Mouse (Mus musculus): ENCODE data around the gene Sfr1. TPM values are rescaled to one million over a fixed set of nuclear protein-coding genes. Genes with fewer than 3 reads are reported as not detected.

Sfr1 gene
- polyA plus RNA-seq, 1 experiment from 2014 or later, result 274 TPM

- no peak overlapping the region for H3K4me2 ChIP-seq (ENCODE audit: low read length)
- no peak overlapping the region for H3K4me3 ChIP-seq (ENCODE audit: low read depth, low read length)
- ATAC-seq (replicated peaks; ENCODE audit: low FRiP score, low TSS enrichment, low read depth) (no peak), DNase-seq (ENCODE audit: low spot score) (no peak)
- no peaks in the 10 kb centered on the region for H3K9me3 ChIP-seq (ENCODE audit: control insufficient read depth, low read length)
- no peak overlapping the region for H3K9ac ChIP-seq (ENCODE audit: low read length)
- H3K4me1 ChIP-seq (replicated peaks; ENCODE audit: control insufficient read depth, insufficient read depth, low read length), result peaks cover 9% of the 10 kb centered on the region; the same call in 1 of the 2 replicates
- no peaks in the 10 kb centered on the region for H3K36me3 ChIP-seq (ENCODE audit: control insufficient read depth, insufficient read depth, low read length)
- H3K27me3 ChIP-seq (replicated peaks; ENCODE audit: control insufficient read depth, insufficient read depth, low read length), result no peaks in the 10 kb centered on the region
- 73% methylated on average over 4 of the region's 4 CpGs for WGBS
- H3K27ac ChIP-seq (ENCODE audit: low read depth), result no peak overlapping the region
These were observed 6.6 kb upstream of the Sfr1 start for GRCm38 (mm10) chr19:47724903-47725302.

GRCm38 (mm10) chr19:47725643-47726140 lies 5.8 kb upstream of the Sfr1 start:
- no peak overlapping the region for H3K27ac ChIP-seq (ENCODE audit: low read depth)
- peaks cover 15% of the 10 kb centered on the region for H3K4me1 ChIP-seq (replicated peaks; ENCODE audit: control insufficient read depth, insufficient read depth, low read length)
- H3K4me3 ChIP-seq (ENCODE audit: low read depth, low read length), result no peak overlapping the region
- H3K9me3 ChIP-seq (ENCODE audit: control insufficient read depth, low read length), result no peaks in the 10 kb centered on the region
- no peak for DNase-seq (ENCODE audit: low spot score)
- WGBS, result 86% methylated on average over 7 of the region's 7 CpGs
- ATAC-seq (replicated peaks; ENCODE audit: low FRiP score, low TSS enrichment, low read depth), result no peak
- H3K9ac ChIP-seq (ENCODE audit: low read length), result no peak overlapping the region
- no peaks in the 10 kb centered on the region for H3K36me3 ChIP-seq (ENCODE audit: control insufficient read depth, insufficient read depth, low read length)
- H3K27me3 ChIP-seq (replicated peaks; ENCODE audit: control insufficient read depth, insufficient read depth, low read length), result no peaks in the 10 kb centered on the region
- no peak overlapping the region for H3K4me2 ChIP-seq (ENCODE audit: low read length)

- under 1% methylated on average over 12 of the region's 12 CpGs for WGBS
- Histone ChIP-seq H3K9ac (ENCODE audit: low read length) (peak overlapping the region; percentile 78), H3K9me3 (ENCODE audit: control insufficient read depth, low read length) (no peaks in the 10 kb centered on the region), H3K36me3 (ENCODE audit: control insufficient read depth, insufficient read depth, low read length) (peaks cover 32% of the 10 kb centered on the region), H3K4me1 (replicated peaks; ENCODE audit: control insufficient read depth, insufficient read depth, low read length) (peaks cover 14% of the 10 kb centered on the region), H3K27ac (ENCODE audit: low read depth) (peak overlapping the region; percentile 99), H3K4me3 (ENCODE audit: low read depth, low read length) (peak overlapping the region; percentile 53), H3K4me2 (ENCODE audit: low read length) (peak overlapping the region; percentile 68), H3K27me3 (replicated peaks; ENCODE audit: control insufficient read depth, insufficient read depth, low read length) (no peaks in the 10 kb centered on the region)
- peak; percentile 84 for ATAC-seq (replicated peaks; ENCODE audit: low FRiP score, low TSS enrichment, low read depth)
- peak; percentile 92 for DNase-seq (ENCODE audit: low spot score)
These were observed 801 bp upstream of the Sfr1 start for GRCm38 (mm10) chr19:47730691-47731070.

- DNase-seq (ENCODE audit: low spot score) (no peak), ATAC-seq (replicated peaks; ENCODE audit: low FRiP score, low TSS enrichment, low read depth) (peak; percentile 37)
- peak overlapping the region; percentile 53 for H3K4me3 ChIP-seq (ENCODE audit: low read depth, low read length)
- H3K27ac ChIP-seq (ENCODE audit: low read depth), result peak overlapping the region; percentile 99
- no peaks in the 10 kb centered on the region for H3K9me3 ChIP-seq (ENCODE audit: control insufficient read depth, low read length)
- peaks cover 14% of the 10 kb centered on the region for H3K4me1 ChIP-seq (replicated peaks; ENCODE audit: control insufficient read depth, insufficient read depth, low read length)
- H3K4me2 ChIP-seq (ENCODE audit: low read length), result peak overlapping the region; percentile 64
- H3K27me3 ChIP-seq (replicated peaks; ENCODE audit: control insufficient read depth, insufficient read depth, low read length), result no peaks in the 10 kb centered on the region
- H3K9ac ChIP-seq (ENCODE audit: low read length), result peak overlapping the region; percentile 60
- WGBS, result under 1% methylated on average over 14 of the region's 15 CpGs
- H3K36me3 ChIP-seq (ENCODE audit: control insufficient read depth, insufficient read depth, low read length), result peaks cover 44% of the 10 kb centered on the region
These were observed 449 bp downstream of the Sfr1 start for GRCm38 (mm10) chr19:47731931-47732330.

- 94% methylated on average over 2 of the region's 2 CpGs for whole genome bisulfite sequencing
- H3K4me2 ChIP-seq (ENCODE audit: low read length), result no peak overlapping the region
These were observed 15.6 kb downstream of the Sfr1 start for GRCm38 (mm10) chr19:47747072-47747471.

GRCm38 (mm10) chr19:47748950-47749349 lies 17.5 kb downstream of the Sfr1 start:
- Histone ChIP-seq H3K9me3 (ENCODE audit: control insufficient read depth, low read length) (no peaks in the 10 kb centered on the region), H3K27me3 (replicated peaks; ENCODE audit: control insufficient read depth, insufficient read depth, low read length) (no peaks in the 10 kb centered on the region), H3K4me2 (ENCODE audit: low read length) (no peak overlapping the region), H3K9ac (ENCODE audit: low read length) (no peak overlapping the region), H3K4me3 (ENCODE audit: low read depth, low read length) (no peak overlapping the region), H3K4me1 (replicated peaks; ENCODE audit: control insufficient read depth, insufficient read depth, low read length) (no peaks in the 10 kb centered on the region), H3K36me3 (ENCODE audit: control insufficient read depth, insufficient read depth, low read length) (no peaks in the 10 kb centered on the region), H3K27ac (ENCODE audit: low read depth) (no peak overlapping the region)
- WGBS, result 88% methylated on average over 2 of the region's 2 CpGs
- DNase-seq (ENCODE audit: low spot score) (no peak), ATAC-seq (replicated peaks; ENCODE audit: low FRiP score, low TSS enrichment, low read depth) (no peak)

More at GRCm38 (mm10) chr19:47747072-47747471, 15.6 kb downstream of the Sfr1 start:
- Histone ChIP-seq H3K36me3 (ENCODE audit: control insufficient read depth, insufficient read depth, low read length) (no peaks in the 10 kb centered on the region), H3K27ac (ENCODE audit: low read depth) (no peak overlapping the region), H3K4me1 (replicated peaks; ENCODE audit: control insufficient read depth, insufficient read depth, low read length) (no peaks in the 10 kb centered on the region), H3K9ac (ENCODE audit: low read length) (no peak overlapping the region), H3K9me3 (ENCODE audit: control insufficient read depth, low read length) (no peaks in the 10 kb centered on the region), H3K4me3 (ENCODE audit: low read depth, low read length) (no peak overlapping the region), H3K27me3 (replicated peaks; ENCODE audit: control insufficient read depth, insufficient read depth, low read length) (no peaks in the 10 kb centered on the region)
- ATAC-seq (replicated peaks; ENCODE audit: low FRiP score, low TSS enrichment, low read depth) (no peak), DNase-seq (ENCODE audit: low spot score) (no peak)

- no peak overlapping the region for H3K4me2 ChIP-seq (ENCODE audit: low read length)
- no peak overlapping the region for H3K9ac ChIP-seq (ENCODE audit: low read length)
- no peak for ATAC-seq (replicated peaks; ENCODE audit: low FRiP score, low TSS enrichment, low read depth)
- no peaks in the 10 kb centered on the region for H3K27me3 ChIP-seq (replicated peaks; ENCODE audit: control insufficient read depth, insufficient read depth, low read length)
- H3K27ac ChIP-seq (ENCODE audit: low read depth), result no peak overlapping the region
- H3K9me3 ChIP-seq (ENCODE audit: control insufficient read depth, low read length), result no peaks in the 10 kb centered on the region
- 84% methylated on average over 5 of the region's 5 CpGs for WGBS
- DNase-seq (ENCODE audit: low spot score), result no peak
- H3K4me3 ChIP-seq (ENCODE audit: low read depth, low read length), result no peak overlapping the region
- no peaks in the 10 kb centered on the region for H3K36me3 ChIP-seq (ENCODE audit: control insufficient read depth, insufficient read depth, low read length)
- H3K4me1 ChIP-seq (replicated peaks; ENCODE audit: control insufficient read depth, insufficient read depth, low read length), result no peaks in the 10 kb centered on the region
These were observed 18.9 kb downstream of the Sfr1 start for GRCm38 (mm10) chr19:47750391-47750790.

GRCm38 (mm10) chr19:47752456-47752855 lies 21.0 kb downstream of the Sfr1 start:
- Histone ChIP-seq H3K4me3 (ENCODE audit: low read depth, low read length) (no peak overlapping the region), H3K36me3 (ENCODE audit: control insufficient read depth, insufficient read depth, low read length) (no peaks in the 10 kb centered on the region), H3K9ac (ENCODE audit: low read length) (no peak overlapping the region), H3K27ac (ENCODE audit: low read depth) (no peak overlapping the region), H3K4me2 (ENCODE audit: low read length) (no peak overlapping the region), H3K9me3 (ENCODE audit: control insufficient read depth, low read length) (no peaks in the 10 kb centered on the region), H3K4me1 (replicated peaks; ENCODE audit: control insufficient read depth, insufficient read depth, low read length) (no peaks in the 10 kb centered on the region), H3K27me3 (replicated peaks; ENCODE audit: control insufficient read depth, insufficient read depth, low read length) (no peaks in the 10 kb centered on the region)
- DNase-seq (ENCODE audit: low spot score), result no peak
- 86% methylated on average over 9 of the region's 9 CpGs for WGBS
- no peak for ATAC-seq (replicated peaks; ENCODE audit: low FRiP score, low TSS enrichment, low read depth)

GRCm38 (mm10) chr19:47753921-47754320 lies 22.4 kb downstream of the Sfr1 start:
- no peaks in the 10 kb centered on the region for H3K4me1 ChIP-seq (replicated peaks; ENCODE audit: control insufficient read depth, insufficient read depth, low read length)
- DNase-seq (ENCODE audit: low spot score), result no peak
- WGBS, result 66% methylated on average over 4 of the region's 4 CpGs
- no peaks in the 10 kb centered on the region for H3K9me3 ChIP-seq (ENCODE audit: control insufficient read depth, low read length)
- H3K27me3 ChIP-seq (replicated peaks; ENCODE audit: control insufficient read depth, insufficient read depth, low read length), result no peaks in the 10 kb centered on the region
- no peak overlapping the region for H3K9ac ChIP-seq (ENCODE audit: low read length)
- H3K4me2 ChIP-seq (ENCODE audit: low read length), result no peak overlapping the region
- H3K27ac ChIP-seq (ENCODE audit: low read depth), result no peak overlapping the region
- ATAC-seq (replicated peaks; ENCODE audit: low FRiP score, low TSS enrichment, low read depth), result peak; percentile 86
- no peak overlapping the region for H3K4me3 ChIP-seq (ENCODE audit: low read depth, low read length)
- no peaks in the 10 kb centered on the region for H3K36me3 ChIP-seq (ENCODE audit: control insufficient read depth, insufficient read depth, low read length)
